Mouse (Mus musculus) neutrophil, adult 5-6 weeks (primary cell): ENCODE data around the gene Batf2. TPM values are rescaled to one million over a fixed set of nuclear protein-coding genes. Genes with fewer than 3 reads are reported as not detected.
"Not testable (repeated sequence)": the region's sequence is repeated elsewhere in the genome, so short reads cannot be mapped to it uniquely, and the experiment has no call there.

Experiments
- ATAC-seq: fragments of 151-379, 151-347 bp; 2 replicates; pipeline ENCODE4 v1.8.0; 2017; ENCODE audit warnings: mild to moderate bottlenecking, moderate TSS enrichment; ENCODE audit not compliant: insufficient number of reproducible peaks, poor library complexity, low FRiP score, severe bottlenecking; ENCODE audit errors: extremely low read depth
- total RNA-seq: library from RNA; stranded (forward); fragments of 200-1000 nt; gene quantifications from 2 replicates; pipeline ENCODE4 v1.2.3, GENCODE M21; 2017

Batf2 gene
- total RNA-seq, 1 experiment from 2014 or later = not detected

DNA sequence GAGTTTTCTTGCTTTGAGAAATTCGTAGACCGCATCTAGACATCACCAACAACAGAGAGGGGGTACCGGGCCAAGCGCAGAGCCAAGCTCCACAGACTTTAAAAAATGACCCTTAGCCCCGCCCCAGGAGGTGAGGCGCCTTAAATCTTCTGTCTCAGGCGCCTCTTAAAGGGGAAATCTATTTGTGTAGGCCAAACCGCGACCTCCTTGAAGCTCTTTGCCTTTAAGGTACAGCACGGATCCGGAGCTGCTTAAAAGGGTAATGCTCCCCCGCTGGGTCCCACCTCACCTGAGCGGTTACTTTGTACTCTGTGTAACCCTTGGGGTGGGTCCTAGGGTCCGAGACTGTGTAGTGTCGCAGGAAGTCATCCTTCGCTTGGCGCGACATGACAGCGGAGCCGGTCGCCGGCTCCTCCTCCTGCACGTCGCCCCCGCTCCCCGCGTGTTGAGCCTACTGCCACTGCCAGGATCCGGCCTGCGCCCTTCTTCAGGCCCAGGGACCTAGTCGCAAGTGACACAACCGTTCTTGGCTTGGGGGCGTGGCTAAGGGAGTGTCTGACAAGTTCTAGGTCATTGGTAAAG lies 12.9 kb upstream of the Batf2 start, which contains the start of gene Snx15:
TSS of gene Snx15 (minus strand) at position 545 of the 582 bp plus-strand sequence.
- ATAC-seq = peak; percentile 87

DNA sequence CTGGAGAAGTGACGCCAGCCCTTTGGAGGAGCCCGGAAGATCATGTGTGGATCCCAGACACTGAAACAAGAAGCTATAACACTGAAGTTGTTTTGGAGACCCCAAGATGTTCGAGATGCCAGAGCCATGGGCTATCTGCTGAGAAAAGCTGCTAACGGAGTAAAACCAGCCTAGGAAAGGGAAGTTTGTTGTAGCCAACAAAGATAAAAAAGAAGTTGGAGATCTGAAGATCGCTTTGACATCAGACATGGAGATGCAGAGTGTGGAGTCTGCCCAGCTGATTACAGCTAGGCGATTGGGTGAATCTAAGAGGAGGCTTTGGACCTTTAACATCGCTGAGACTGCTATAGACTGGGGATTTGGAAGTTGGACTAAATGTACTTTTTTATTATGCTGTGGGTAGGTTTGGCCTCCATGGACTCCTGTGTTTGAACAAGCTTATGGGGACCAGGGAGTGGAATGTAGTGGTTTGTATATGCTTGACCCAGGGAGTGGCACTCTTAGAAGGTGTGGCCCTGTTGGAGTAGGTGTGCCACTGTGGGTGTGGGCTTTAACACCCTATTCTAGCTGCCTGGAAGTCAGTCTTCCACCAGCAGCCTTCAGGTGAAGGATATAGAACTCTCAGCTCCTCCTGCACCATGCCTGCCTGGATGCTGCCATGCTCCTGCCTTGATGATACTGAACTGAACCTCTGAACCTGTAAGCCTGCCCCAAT lies 10.2 kb upstream of the Batf2 start:
- not testable (repeated sequence) for ATAC-seq

DNA sequence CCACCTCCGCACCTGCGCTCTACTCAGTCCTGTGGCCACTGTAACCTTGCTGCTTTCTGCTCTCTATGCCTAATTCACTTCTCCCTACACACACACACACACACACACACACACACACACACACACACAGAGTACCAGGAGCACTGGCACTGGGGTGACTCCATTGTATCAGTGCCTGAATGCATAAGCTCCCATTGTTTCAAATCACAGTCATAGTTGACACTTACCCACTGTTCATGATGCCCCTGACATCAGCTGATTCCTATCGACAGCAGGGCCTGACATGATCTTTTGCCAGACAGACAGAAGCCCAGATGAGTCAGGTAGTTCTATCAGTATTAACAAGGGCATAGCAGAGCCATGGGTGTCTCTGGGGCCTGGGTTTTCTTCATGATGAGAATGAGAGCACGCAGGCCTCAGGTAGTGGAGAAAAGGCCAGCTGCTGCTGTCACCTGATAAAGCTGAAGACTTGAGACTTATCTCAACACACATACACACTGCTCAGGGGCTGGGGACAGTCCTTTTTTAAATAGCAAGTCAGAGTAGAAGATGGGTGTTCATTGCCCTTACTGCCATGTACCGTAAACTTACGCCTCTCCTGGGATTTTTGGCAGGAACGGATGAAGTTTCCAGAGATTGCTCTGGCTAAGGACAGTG lies 8.5 kb upstream of the Batf2 start:
- ATAC-seq = no peak

DNA sequence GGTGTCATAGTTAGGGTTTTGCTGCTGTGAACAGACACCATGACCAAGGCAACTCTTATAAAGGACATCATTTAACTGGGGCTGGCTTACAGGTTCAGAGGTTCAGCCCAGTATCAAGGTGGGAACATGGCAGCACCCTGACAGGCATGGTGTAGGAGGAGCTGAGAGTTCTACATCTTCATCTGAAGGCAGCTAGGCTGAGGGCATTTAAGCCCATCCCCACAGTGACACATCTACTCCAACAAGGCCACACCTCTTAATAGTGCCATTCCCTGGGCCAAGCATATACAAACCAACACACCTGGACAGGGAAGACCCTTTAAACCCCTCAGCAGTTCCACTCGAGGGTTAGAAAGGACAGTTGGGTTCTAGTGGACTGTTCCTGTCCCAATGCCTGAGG lies 7.6 kb upstream of the Batf2 start:
- not testable (repeated sequence) for ATAC-seq

DNA sequence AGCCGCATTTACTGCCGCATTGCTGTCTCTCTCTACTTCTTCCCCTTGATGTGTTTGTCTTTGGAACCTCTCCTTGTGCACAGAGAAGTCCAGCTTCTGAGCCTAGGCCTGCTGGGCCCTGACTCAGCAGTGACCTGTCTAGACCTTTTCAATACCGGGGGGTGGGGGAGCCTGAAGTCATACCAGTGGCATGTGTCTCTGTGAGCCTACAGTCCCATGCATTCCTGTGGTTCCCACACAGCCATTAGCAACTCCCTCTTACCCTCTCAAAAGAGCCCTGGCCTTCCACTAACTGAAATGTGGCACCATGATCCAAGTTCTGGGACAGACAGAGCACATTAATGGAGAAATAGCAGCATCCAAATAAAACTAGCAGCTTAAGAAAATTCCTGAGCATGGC lies 4.4 kb upstream of the Batf2 start:
- no peak for ATAC-seq

DNA sequence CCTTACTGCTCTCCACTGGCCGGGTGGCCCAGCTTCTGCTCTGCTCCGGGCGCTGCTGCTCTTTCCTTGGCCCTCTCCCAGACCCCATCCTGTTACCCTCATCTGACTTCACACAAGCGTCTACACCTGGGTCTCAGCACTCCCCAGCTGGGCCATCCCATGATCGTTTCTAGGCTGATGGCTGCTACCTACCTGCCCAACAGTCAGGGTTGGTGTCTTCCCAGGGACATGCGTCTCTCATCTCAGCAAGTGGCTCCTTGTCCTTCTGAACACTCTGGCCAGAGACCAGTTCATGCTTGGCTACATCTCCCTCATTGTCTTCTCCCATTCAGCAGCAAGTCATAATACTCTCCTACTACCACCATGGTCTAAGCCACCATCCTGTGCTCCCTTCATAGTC lies 1.1 kb upstream of the Batf2 start:
- no peak for ATAC-seq

DNA sequence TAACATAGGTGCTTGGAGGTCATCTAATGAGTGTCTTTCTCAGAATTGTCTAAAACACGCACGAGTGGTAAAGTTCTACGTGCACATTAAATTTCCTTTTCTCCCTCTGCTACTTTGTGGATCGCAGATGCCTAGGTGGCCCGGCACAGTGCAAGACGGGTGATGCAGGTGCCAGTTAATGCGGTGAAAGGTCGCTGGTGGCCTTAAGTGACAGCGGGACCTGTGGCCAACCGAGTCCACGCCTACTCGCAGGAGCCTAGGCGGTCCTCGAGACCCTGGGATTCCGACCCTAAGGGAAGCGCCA lies 457 bp upstream of the Batf2 start:
- no peak for ATAC-seq

DNA sequence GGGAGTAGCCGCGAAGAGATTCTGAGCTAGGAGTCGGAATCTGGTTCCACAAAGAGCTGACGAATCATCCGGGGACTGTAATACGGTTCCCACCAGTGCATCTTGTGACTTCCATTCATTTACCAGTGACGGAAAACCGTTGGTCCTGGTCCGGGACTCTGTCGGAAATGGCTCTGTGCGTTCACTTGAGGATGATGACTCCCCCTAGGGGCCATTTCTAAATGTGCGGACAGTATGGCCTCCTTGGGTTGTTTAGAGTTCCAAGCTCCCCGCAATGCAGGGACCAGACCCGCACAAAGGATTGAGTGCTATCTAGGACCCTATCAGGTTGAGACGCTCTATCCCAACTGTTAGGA lies 589 bp downstream of the Batf2 start, which contains the start of gene Arl2:
TSS of gene Arl2 (minus strand) at position 155 of the 356 bp plus-strand sequence.
- ATAC-seq = peak; percentile 58

DNA sequence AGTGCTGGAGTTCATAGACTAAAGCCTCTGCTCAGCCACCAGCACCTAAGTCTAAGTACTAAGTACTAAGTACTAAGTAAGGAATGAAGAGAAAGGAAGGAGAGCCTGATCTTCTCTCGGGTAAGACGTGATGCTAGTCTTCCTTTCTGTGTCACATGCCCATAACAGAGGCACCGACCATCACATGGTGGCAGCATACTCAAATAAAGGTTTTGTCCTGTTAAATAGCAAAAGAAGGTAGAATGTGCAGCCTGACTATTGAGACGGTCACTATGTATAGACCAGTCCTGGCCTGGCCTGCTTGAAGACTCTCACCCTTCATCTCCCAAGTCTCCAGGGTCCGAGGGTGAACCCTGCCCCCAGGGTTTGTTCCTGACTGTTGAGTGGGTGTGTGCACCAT lies 4.1 kb downstream of the Batf2 start:
- no peak for ATAC-seq

DNA sequence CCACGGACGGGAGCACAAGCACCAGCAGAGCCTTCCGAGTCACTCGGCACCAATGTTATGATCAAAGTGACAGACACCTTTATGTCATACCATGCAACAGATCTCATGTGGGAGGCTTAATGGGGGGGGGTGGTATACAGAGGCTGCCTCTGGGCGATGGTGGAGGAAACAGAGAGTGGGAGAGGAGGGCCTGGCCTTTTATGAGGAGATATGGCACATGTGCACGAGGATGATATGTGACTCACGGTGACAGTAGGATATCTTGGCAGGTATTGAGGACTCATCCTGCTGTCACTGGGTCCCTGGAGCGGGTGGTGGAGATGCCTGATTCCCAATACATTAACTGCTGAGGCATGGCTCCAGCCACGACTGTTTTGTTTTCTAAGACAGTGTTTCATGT lies 14.4 kb downstream of the Batf2 start:
- no peak for ATAC-seq

DNA sequence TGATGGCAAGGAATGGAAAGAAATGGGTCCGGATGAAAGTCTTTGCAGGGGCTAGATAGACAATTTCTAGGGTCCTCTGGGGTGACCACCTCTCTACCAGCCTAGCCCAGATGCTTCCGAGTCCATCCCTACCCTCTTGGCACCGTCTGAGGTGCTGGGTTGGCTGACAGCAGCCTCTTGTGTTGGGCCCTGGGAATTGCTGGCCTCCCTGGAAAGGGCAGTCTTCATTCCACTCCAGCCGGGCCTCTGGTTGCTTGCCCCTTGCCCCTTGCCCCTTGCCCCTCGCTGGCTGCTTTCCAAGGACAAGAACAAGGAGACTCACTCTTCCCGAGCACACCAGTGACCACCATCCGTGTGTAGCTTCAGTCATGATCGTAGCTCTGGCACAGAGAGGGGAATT lies 15.6 kb downstream of the Batf2 start:
- no peak for ATAC-seq

DNA sequence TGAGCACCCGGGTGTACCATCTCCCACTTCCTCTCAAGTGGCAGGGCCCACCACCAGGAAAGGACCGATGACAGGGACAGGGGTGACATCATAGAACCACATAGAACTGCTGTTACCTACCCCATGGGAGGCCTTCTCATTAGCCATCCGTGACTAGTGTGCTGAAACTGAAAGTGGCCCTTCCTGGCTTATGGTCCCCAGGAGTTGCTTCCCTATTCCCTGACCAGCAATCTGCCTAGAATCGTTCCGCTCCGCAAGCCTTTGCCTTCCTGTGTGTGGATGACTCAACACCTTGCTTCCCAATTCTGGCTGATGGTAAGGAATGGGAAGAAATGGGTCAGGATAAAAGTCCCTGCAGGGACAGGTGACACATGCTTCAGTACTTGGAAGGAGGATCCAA lies 16.4 kb downstream of the Batf2 start:
- peak; percentile 20; the same call in 1 of the 2 replicates for ATAC-seq

DNA sequence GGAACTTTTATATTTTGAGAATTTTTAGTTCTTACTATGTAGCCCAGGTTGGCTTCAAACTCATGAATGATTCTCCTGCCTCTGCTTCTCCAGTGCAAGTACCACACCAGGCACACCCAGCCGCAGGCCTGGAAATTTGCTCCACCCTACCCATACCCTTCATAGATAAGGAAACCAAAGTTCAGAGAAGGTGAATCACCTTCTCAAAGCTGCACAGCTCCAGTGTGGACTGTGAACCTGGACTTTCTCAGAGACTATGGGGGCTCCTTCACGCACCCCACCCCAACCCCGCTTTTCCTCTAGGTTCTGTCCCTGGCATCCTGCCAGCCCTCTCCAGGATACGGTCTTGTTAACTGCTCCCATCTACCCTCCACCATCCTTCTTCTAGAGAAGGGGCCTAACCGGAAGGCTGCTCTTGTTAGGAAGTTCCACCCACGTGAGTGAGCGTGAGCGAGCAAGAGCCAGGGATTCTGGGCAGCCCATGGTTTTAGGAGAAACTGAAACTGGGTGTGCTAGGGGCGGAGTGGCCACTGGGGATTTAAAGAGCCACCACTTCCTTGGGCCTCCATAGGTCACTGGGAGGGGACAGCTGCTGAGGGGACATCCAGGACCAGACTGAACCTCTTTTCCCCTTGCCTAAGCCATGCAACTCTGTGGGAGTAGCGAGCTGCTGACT lies 23.2 kb downstream of the Batf2 start:
- ATAC-seq = no peak

DNA sequence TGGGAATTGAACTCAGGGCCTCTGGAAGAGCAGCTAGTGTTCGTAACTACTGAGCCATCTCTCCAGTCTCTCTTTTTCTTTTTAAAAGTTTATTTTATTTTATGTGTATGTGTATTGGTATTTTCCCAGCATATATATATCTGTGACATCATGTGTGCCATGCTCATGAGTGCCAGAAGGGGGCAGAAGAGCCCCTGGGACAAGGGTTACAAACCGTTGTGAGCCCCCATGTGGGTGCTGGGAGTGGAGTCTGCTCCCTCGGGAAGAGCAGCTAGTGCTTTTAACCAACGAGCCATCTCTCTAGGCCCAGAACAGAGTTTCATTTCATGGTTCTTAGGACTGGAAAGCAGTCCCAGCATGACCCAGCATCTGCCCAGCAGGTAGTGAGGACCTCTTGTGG lies 26.0 kb downstream of the Batf2 start:
- no peak for ATAC-seq

DNA sequence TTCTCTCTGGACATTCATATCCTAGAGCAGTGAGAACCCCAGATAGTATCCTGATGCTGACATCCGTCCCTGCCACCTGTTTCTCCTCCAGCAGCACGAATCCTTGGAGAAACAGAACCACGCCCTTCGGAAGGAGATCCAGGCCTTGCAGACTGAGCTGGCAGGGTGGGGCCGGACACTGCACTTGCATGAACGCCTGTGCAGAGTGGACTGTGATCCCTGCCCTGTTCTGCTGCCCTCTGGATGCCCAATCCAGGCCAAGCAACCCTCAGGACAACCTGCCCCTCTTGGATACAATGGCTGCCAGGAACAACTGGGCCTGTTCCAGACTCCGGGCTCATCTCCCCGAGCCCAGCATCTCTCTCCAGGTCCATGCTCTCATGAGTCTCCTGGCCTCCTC lies 30.4 kb downstream of the Batf2 start:
- ATAC-seq = no peak

DNA sequence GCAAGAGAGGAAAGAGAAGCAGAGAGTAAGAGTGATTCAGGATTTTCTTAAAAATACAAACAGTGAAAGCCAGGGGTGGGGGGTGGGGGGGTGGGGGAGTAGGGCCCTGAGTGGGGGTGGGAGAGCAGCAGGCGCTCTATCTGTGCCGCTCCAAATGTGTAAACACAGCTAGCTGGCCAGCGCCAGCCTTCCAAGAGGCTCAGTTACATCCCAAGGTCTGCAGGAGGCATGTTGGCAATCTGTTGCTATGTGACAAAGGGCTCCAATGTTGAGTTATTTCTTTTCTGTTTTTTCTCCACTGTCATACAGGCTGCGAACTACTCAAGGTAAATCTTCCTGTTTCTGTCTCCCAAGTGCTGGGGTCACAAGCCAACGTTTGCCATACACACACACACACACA lies 34.0 kb downstream of the Batf2 start:
- ATAC-seq = no peak

DNA sequence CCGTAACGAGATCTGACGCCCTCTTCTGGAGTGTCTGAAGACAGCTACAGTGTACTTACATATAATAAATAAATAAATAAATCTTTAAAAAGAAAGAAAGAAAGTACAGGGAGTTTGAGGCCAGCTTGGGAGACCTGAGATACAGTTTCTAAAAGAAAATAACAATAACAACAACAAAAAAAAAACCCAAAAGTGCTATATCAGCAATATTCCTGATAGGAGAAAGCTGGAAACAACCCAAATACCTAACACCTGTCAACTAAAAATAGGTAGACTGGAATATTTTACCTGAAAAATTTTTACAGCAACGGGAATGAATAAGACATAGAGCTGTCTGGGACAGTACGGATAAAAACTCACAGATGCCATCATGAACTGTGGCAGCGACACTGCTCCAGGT lies 38.0 kb downstream of the Batf2 start:
- no peak for ATAC-seq

DNA sequence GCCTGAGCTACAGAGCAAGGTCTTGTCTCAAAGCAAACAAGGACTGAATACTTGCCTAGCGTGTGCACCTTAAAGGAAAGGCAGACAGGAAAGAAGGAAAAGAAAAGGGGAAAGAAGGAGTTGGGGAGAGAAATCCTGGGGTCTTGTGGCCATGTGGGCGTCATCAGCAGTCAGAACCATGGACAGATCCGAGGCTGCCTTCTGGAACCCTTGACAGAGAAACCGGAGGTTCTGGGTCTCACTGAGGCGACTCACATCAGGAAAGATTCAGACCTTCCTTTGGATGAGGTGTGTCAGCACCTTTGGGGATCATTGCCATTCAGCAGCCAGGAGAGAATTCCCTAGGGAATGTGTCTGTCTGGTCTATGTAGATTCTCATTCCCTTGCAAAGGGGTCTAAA lies 40.8 kb downstream of the Batf2 start:
- ATAC-seq = no peak

DNA sequence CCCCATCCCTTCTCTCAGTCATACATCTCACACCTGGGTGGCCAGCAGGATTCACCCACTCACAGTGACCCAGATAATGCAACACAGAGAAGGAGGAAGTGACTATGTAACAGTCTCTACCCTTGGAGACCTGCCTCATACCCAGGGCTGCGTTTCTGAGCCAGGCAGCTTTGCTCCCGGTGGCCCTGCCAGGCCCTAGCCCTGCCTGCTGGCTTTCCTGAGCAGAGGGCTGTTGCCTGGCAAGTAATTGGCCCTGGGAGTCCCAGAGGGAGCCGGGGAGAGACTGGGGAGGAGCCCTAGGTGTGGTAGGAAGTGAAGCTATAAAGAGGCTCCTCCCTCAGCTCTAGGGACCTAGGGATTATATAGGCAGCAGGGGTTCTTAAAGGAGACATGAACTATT lies 41.8 kb downstream of the Batf2 start:
- no peak for ATAC-seq

DNA sequence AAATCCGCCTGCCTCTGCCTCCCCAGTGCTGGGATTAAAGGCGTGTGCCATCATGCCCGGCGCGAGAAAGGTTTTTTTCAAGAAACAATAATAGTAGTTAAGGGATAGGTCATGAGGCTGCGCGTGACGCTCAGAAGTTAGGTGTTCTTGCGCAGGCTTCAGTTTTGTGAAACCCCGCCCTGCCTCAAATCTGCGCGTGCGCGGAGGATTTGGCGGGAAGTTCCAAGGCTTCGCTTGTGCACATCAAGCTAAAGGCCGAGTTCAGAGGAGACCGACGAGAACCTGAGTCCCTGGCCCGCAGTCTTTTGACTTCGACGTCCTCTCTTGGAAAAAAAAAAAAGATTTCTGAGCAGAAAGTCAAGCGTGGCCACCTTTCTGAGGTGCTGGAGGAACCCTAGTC lies 43.3 kb downstream of the Batf2 start, which contains the start of gene Majin:
TSS of gene Majin (plus strand) at position 258 of the 400 bp plus-strand sequence.
- no peak for ATAC-seq
